13 mouse cellular contexts compared by ENCODE assay signal in genomic region chr14:53980771-53981170, GRCm38 (mm10).
"Had no signal": no experiment of that assay in that cellular context is flagged by ENCODE, and none has a peak within 500 bp of the region (broad histone marks: within the 10 kb centered on the region; RNA-seq: fewer than 3 reads in every experiment).

No protein-coding gene starts in this region.

- ATAC-seq: midbrain, embryonic 16.5 days had no signal

- H3K4me2 ChIP-seq: limb, embryonic 13.5 days; midbrain, embryonic 12.5 days had no signal

- H3K9me3 ChIP-seq: limb, embryonic 13.5 days; midbrain, embryonic 12.5 days had no signal

- H3K27ac ChIP-seq: kidney, postnatal 0 days; limb, embryonic 13.5 days; liver, embryonic 14.5 days; midbrain, embryonic 12.5 days; stomach, postnatal 0 days had no signal

- H3K9ac ChIP-seq: limb, embryonic 13.5 days; liver, embryonic 14.5 days; midbrain, embryonic 12.5 days had no signal

- DNase-seq: kidney, adult 9 months; kidney, postnatal 36 days; layer of hippocampus, adult 9-11 months; layer of hippocampus, postnatal 36 days; lung, adult 18-20 months; thymus, adult 18-20 months; thymus, postnatal 14 days had no signal

- H3K4me3 ChIP-seq: limb, embryonic 13.5 days; midbrain, embryonic 12.5 days had no signal

- H3K4me1 ChIP-seq: limb, embryonic 13.5 days; midbrain, embryonic 12.5 days had no signal

- H3K36me3 ChIP-seq: limb, embryonic 13.5 days; midbrain, embryonic 12.5 days had no signal

- H3K27me3 ChIP-seq: limb, embryonic 13.5 days; midbrain, embryonic 12.5 days had no signal
